Comparison of ENCODE assay signal across 13 mouse cellular contexts in the genomic region with DNA sequence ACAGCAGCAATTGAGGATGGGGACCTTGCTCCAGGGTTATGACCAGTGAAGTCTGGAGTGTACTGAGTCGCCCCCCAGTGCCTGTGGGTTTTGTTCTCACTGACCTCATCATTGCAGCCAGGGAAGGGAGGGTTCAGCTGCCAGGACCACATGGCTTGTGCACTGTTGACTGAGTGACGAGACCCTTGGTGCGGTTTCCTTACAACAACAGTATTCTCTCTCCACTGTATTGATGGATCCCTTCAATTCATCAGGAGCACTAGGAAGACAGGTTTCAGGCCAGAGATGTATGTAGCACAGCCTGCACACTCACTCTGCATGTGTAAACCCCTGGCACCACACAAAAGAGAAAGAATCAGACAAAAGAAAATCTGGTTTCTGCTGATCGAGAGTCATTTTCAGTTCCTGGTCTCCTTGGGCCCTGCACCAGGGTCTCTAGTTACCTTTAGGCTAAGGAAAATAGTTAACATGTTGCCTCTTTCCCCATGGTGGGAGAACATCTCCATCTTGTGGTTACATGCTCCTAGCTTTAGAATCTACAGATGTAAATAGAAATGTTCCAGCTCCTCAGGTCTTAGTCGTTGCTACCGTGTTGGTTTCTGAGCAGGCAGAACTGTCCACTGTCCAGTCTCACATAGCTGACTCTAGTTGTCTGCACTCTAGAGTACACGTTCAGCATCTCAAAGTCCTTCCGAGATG.
DNase-seq lines count a peak whose midpoint lies in the region; ATAC-seq and TF ChIP-seq lines count a peak whose summit lies in the region.
"Had no signal": no experiment of that assay in that cellular context is flagged by ENCODE, and none has a peak within 500 bp of the region (broad histone marks: within the 10 kb centered on the region; RNA-seq: fewer than 3 reads in every experiment).

No protein-coding gene starts in this region.

- no peaks in the 10 kb centered on the region for H3K4me1 ChIP-seq in forebrain, postnatal 0 days (ENCODE audit: insufficient read depth)
- H3K4me1 ChIP-seq in forebrain, embryonic 13.5 days = peaks cover 8% of the 10 kb centered on the region
- H3K4me1 ChIP-seq in intestine, postnatal 0 days (replicated peaks; ENCODE audit: control insufficient read depth, insufficient read depth, low read length) = 0 out of 2 replicates have a peak, but pooled peaks cover 2% of the 10 kb centered on the region
- H3K4me1 ChIP-seq in intestine, embryonic 16.5 days (ENCODE audit: control insufficient read depth, insufficient read depth, low read length) = no peaks in the 10 kb centered on the region
- H3K4me1 ChIP-seq in midbrain, embryonic 14.5 days (ENCODE audit: control insufficient read depth, insufficient read depth, low read length) = no peaks in the 10 kb centered on the region
- no peaks in the 10 kb centered on the region for H3K4me1 ChIP-seq in midbrain, embryonic 16.5 days (ENCODE audit: control insufficient read depth, insufficient read depth, low read length)

- peak; percentile 41 for TF ChIP-seq CTCF in forebrain, postnatal 0 days (IDR thresholded peaks at IDR 0.05; ENCODE audit: low read depth)
- TF ChIP-seq CTCF in intestine, postnatal 0 days (IDR thresholded peaks at IDR 0.05; ENCODE audit: low read depth) = peak; percentile 56

- no peaks in the 10 kb centered on the region for H3K36me3 ChIP-seq in forebrain, postnatal 0 days (ENCODE audit: insufficient read depth)
- H3K36me3 ChIP-seq in forebrain, embryonic 13.5 days (ENCODE audit: poor library complexity, severe bottlenecking) = no peaks in the 10 kb centered on the region
- H3K36me3 ChIP-seq in intestine, postnatal 0 days (ENCODE audit: control insufficient read depth, insufficient read depth) = no peaks in the 10 kb centered on the region
- H3K36me3 ChIP-seq in intestine, embryonic 16.5 days (ENCODE audit: control insufficient read depth, insufficient read depth, low read length) = no peaks in the 10 kb centered on the region
- no peaks in the 10 kb centered on the region for H3K36me3 ChIP-seq in midbrain, embryonic 14.5 days (ENCODE audit: control insufficient read depth, insufficient read depth, low read length)
- no peaks in the 10 kb centered on the region for H3K36me3 ChIP-seq in midbrain, embryonic 16.5 days (ENCODE audit: control insufficient read depth, insufficient read depth, low read length)
- H3K36me3 ChIP-seq: liver, embryonic 15.5 days had no signal

- H3K27me3 ChIP-seq in forebrain, postnatal 0 days (ENCODE audit: insufficient read depth, low read length) = no peaks in the 10 kb centered on the region
- no peaks in the 10 kb centered on the region for H3K27me3 ChIP-seq in forebrain, embryonic 13.5 days
- no peaks in the 10 kb centered on the region for H3K27me3 ChIP-seq in intestine, postnatal 0 days (replicated peaks; ENCODE audit: control insufficient read depth, insufficient read depth, low read length)
- no peaks in the 10 kb centered on the region for H3K27me3 ChIP-seq in intestine, embryonic 16.5 days (replicated peaks; ENCODE audit: control insufficient read depth, insufficient read depth, low read length)
- H3K27me3 ChIP-seq in midbrain, embryonic 14.5 days (ENCODE audit: control insufficient read depth, insufficient read depth, low read length) = no peaks in the 10 kb centered on the region
- no peaks in the 10 kb centered on the region for H3K27me3 ChIP-seq in midbrain, embryonic 16.5 days (ENCODE audit: control insufficient read depth, insufficient read depth, low read depth, low read length)
- H3K27me3 ChIP-seq: liver, embryonic 15.5 days had no signal

- peak; percentile 17 for DNase-seq in forebrain, postnatal 0 days
- peak; percentile 27 for DNase-seq in midbrain, embryonic 14.5 days
- DNase-seq in thymus, postnatal 0 days (ENCODE audit: low spot score) = no peak
- DNase-seq in adrenal gland, adult (ENCODE audit: inconsistent age in 2 of 2, low spot score in 1 of 2) = no peak
- DNase-seq: cerebellum, adult 11-12 months; right cerebral cortex, adult 18-20 months had no signal

- H3K4me2 ChIP-seq in forebrain, postnatal 0 days (ENCODE audit: low read depth) = no peak overlapping the region
- H3K4me2 ChIP-seq in forebrain, embryonic 13.5 days = no peak overlapping the region
- no peak overlapping the region for H3K4me2 ChIP-seq in intestine, postnatal 0 days (replicated peaks; ENCODE audit: low read depth)
- no peak overlapping the region for H3K4me2 ChIP-seq in intestine, embryonic 16.5 days (ENCODE audit: low read depth, low read length)
- H3K4me2 ChIP-seq in midbrain, embryonic 14.5 days (ENCODE audit: low read length) = no peak overlapping the region
- no peak overlapping the region for H3K4me2 ChIP-seq in midbrain, embryonic 16.5 days (ENCODE audit: low read length)
- H3K4me2 ChIP-seq: liver, embryonic 15.5 days had no signal

- no peak overlapping the region for H3K27ac ChIP-seq in forebrain, postnatal 0 days (ENCODE audit: low read depth, low read length)
- H3K27ac ChIP-seq in forebrain, embryonic 13.5 days = no peak overlapping the region
- H3K27ac ChIP-seq in intestine, postnatal 0 days (ENCODE audit: low read depth, low read length) = no peak overlapping the region
- H3K27ac ChIP-seq in intestine, embryonic 16.5 days (ENCODE audit: low read length) = no peak overlapping the region
- H3K27ac ChIP-seq in midbrain, embryonic 14.5 days (replicated peaks; ENCODE audit: low read depth, low read length) = no peak overlapping the region
- no peak overlapping the region for H3K27ac ChIP-seq in midbrain, embryonic 16.5 days (ENCODE audit: low read length)
- H3K27ac ChIP-seq: liver, embryonic 15.5 days had no signal

- no peak overlapping the region for H3K9ac ChIP-seq in forebrain, postnatal 0 days
- no peak overlapping the region for H3K9ac ChIP-seq in forebrain, embryonic 13.5 days
- no peak overlapping the region for H3K9ac ChIP-seq in intestine, postnatal 0 days (ENCODE audit: low read depth, low read length)
- no peak overlapping the region for H3K9ac ChIP-seq in intestine, embryonic 16.5 days (ENCODE audit: low read depth, low read length)
- no peak overlapping the region for H3K9ac ChIP-seq in midbrain, embryonic 14.5 days (replicated peaks; ENCODE audit: low read length)
- H3K9ac ChIP-seq in midbrain, embryonic 16.5 days (ENCODE audit: low read depth, low read length) = no peak overlapping the region
- H3K9ac ChIP-seq: liver, embryonic 15.5 days had no signal

- H3K9me3 ChIP-seq in forebrain, postnatal 0 days (ENCODE audit: low read length) = no peaks in the 10 kb centered on the region
- no peaks in the 10 kb centered on the region for H3K9me3 ChIP-seq in forebrain, embryonic 13.5 days (replicated peaks)
- H3K9me3 ChIP-seq in intestine, postnatal 0 days (ENCODE audit: control insufficient read depth) = no peaks in the 10 kb centered on the region
- no peaks in the 10 kb centered on the region for H3K9me3 ChIP-seq in intestine, embryonic 16.5 days (ENCODE audit: control insufficient read depth, low read length)
- no peaks in the 10 kb centered on the region for H3K9me3 ChIP-seq in midbrain, embryonic 14.5 days (ENCODE audit: control insufficient read depth, low read length)
- H3K9me3 ChIP-seq in midbrain, embryonic 16.5 days (replicated peaks; ENCODE audit: control insufficient read depth, low read length, poor library complexity, severe bottlenecking) = no peaks in the 10 kb centered on the region
- H3K9me3 ChIP-seq: liver, embryonic 15.5 days had no signal

- no peak for ATAC-seq in forebrain, postnatal 0 days
- ATAC-seq in forebrain, embryonic 13.5 days = no peak
- no peak for ATAC-seq in intestine, postnatal 0 days
- ATAC-seq in intestine, embryonic 16.5 days = no peak
- ATAC-seq in midbrain, embryonic 14.5 days (ENCODE audit: low FRiP score, low TSS enrichment) = no peak
- no peak for ATAC-seq in midbrain, embryonic 16.5 days
- ATAC-seq: activated CD4-positive, CD25-positive, alpha-beta regulatory T cell, adult 4 months had no signal

- 74% methylated on average over 8 of the region's 8 CpGs for WGBS in forebrain, postnatal 0 days
- WGBS in forebrain, embryonic 13.5 days = 68% methylated on average over 8 of the region's 8 CpGs
- 73% methylated on average over 8 of the region's 8 CpGs for WGBS in intestine, postnatal 0 days
- WGBS in intestine, embryonic 16.5 days = 75% methylated on average over 8 of the region's 8 CpGs
- WGBS in midbrain, embryonic 14.5 days = 80% methylated on average over 8 of the region's 8 CpGs
- 82% methylated on average over 8 of the region's 8 CpGs for WGBS in midbrain, embryonic 16.5 days

- no peak overlapping the region for H3K4me3 ChIP-seq in forebrain, postnatal 0 days (ENCODE audit: low read depth, low read length)
- H3K4me3 ChIP-seq in forebrain, embryonic 13.5 days = no peak overlapping the region
- no peak overlapping the region for H3K4me3 ChIP-seq in intestine, postnatal 0 days (ENCODE audit: low read depth, low read length)
- no peak overlapping the region for H3K4me3 ChIP-seq in intestine, embryonic 16.5 days (ENCODE audit: low read length)
- no peak overlapping the region for H3K4me3 ChIP-seq in midbrain, embryonic 14.5 days (replicated peaks; ENCODE audit: low read depth, low read length)
- no peak overlapping the region for H3K4me3 ChIP-seq in midbrain, embryonic 16.5 days (ENCODE audit: low read depth, low read length)
- H3K4me3 ChIP-seq: erythroblast, embryonic 14.5 days; liver, embryonic 15.5 days had no signal

Comparison
In these comparisons a context has a peak if more than half of its experiments do, and no peak if none do; other contexts are left out.
1. DNase-seq: peak in forebrain, postnatal 0 days (single experiment) and midbrain, embryonic 14.5 days (single experiment); none in thymus, postnatal 0 days (single experiment) and adrenal gland, adult (0 of 2).